Mouse (Mus musculus) spleen, adult 2 months (tissue): ENCODE results near the gene Camk2n1. TPM values are rescaled to one million over a fixed set of nuclear protein-coding genes. Genes with fewer than 3 reads are reported as not detected.

Source experiments
- DNase-seq, 2 experiments: peaks; one replicate each; pipeline versions ENCODE4 v3.0.0 to v3.0.0-alpha.2; 2012 to 2021; ENCODE audit warnings: low spot score in 2 of 2, low read depth in 1 of 2
- H3K27ac ChIP-seq: fragments of 200-500 bp; 2 replicates; pipeline ENCODE4 v1.5.1; 2012; ENCODE audit warnings: low read length, inconsistent platforms; ENCODE audit not compliant: insufficient read depth
- H3K27me3 ChIP-seq: fragments of 200-500 bp; 2 replicates; pipeline ENCODE4 v1.6.1; 2012; ENCODE audit warnings: mild to moderate bottlenecking, moderate library complexity, low read length, inconsistent platforms; ENCODE audit not compliant: control insufficient read depth, insufficient read depth
- H3K36me3 ChIP-seq: fragments of 200-500 bp; 2 replicates; pipeline ENCODE4 v1.6.1; 2012; ENCODE audit warnings: mild to moderate bottlenecking, low read length, inconsistent platforms; ENCODE audit not compliant: control insufficient read depth, insufficient read depth
- H3K4me1 ChIP-seq: fragments of 200-500 bp; 2 replicates; pipeline ENCODE4 v1.6.1; 2011; ENCODE audit warnings: inconsistent platforms; ENCODE audit not compliant: control insufficient read depth, insufficient read depth, insufficient read length
- H3K4me3 ChIP-seq: fragments of 200-500 bp; 2 replicates; pipeline ENCODE4 v1.5.1; 2011; ENCODE audit warnings: mild to moderate bottlenecking, inconsistent platforms; ENCODE audit not compliant: insufficient read depth, insufficient read length; ENCODE audit errors: extremely low read depth
- CTCF ChIP-seq: fragments of 200-500 bp; IDR thresholded peaks from 2 replicates; pipeline ENCODE4 v1.5.1; 2011; ENCODE audit warnings: mild to moderate bottlenecking, inconsistent platforms; ENCODE audit not compliant: insufficient read depth, insufficient read length, insufficient replicate concordance; ENCODE audit errors: extremely low read depth
- POLR2A ChIP-seq: fragments of 200-500 bp; IDR thresholded peaks from 2 replicates; pipeline ENCODE4 v1.6.1; 2011; ENCODE audit warnings: low read depth, low read length, inconsistent platforms
- WGBS: fragments of 180-500 bp; shearing (Covaris S2); methylation state at CpG from one replicate; pipeline ENCODE4 v1.1.7; 2018; 5-methylcytosine and 5-hydroxymethylcytosine counted together
- polyA plus RNA-seq: library from polyadenylated mRNA; depleted of rRNA; stranded (reverse); fragments of >200 nt; gene quantifications from 2 replicates; pipeline ENCODE4 v1.2.3, GENCODE M21; 2012

The Camk2n1 gene
- polyA plus RNA-seq, 1 experiment: 9.2 TPM

DNA sequence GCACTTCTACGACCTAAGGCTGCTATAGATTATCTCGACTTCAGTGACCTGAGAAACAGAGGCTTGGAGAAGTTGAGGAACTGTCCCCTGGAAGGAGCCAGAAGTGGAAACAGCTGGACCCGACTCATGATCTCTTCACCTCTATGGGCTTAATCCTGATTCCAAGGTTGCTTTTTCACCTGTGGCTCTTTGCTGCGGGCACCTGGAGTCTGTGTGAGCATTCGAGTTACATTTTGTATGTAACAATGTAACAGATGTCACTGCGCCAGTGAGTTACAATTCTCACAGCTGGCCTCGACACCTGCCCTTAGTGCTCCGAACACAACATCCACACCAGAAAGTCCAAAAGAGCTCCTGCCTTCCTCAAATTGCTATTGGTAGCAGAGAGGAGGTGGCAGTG lies 11.3 kb downstream of the Camk2n1 start:
- Histone ChIP-seq H3K4me1 (peaks cover 15% of the 10 kb centered on the region), H3K27ac (no peak overlapping the region), H3K36me3 (no peaks in the 10 kb centered on the region), H3K4me3 (no peak overlapping the region), H3K27me3 (no peaks in the 10 kb centered on the region)
- TF ChIP-seq CTCF: no peak
- no peak for TF ChIP-seq POLR2A
- DNase-seq: no peak
- WGBS: 34% methylated on average over 8 of the region's 8 CpGs

DNA sequence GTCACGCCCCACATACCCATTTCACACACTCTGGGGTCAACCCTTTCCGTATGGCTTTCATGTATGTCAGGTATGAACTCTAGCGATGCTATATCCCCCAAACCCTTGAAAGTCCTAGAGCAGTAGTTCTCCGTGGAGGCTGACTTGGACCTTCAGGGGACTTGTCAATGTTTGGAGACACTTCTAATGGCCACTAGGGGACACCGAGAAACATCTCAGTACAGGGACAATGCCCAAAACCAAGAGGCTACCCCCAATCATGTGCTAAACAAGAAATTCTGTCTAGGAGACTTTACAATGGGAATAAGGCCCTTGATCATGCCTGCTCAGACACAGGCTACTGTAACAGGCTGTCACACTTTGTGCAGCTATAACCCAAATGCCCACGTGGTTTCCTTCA lies 12.6 kb downstream of the Camk2n1 start:
- no peak for DNase-seq
- Histone ChIP-seq H3K4me1 (peaks cover 15% of the 10 kb centered on the region), H3K36me3 (no peaks in the 10 kb centered on the region), H3K27me3 (no peaks in the 10 kb centered on the region), H3K27ac (no peak overlapping the region), H3K4me3 (no peak overlapping the region)
- WGBS: 67% methylated on average over 6 of the region's 6 CpGs
- no peak for TF ChIP-seq CTCF
- no peak for TF ChIP-seq POLR2A

DNA sequence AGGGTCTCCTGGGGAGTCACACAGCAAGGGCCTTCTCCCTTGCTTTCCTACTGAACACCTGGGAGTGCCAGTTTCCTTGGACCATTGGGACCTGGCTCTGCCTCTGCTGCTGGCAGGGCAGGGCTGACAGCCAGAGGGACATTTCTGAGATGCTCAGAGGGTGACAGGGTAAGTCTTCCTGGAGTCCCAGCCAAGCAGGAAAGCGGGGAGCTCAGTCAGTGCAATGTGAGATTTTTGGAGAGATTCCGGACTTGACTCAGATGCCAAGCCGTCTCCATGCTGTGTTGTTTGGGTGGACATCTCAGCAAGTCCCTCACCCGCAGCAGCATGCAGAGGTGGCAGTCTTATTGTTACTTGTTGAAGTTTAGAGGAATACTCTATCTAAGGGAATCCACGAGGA lies 13.3 kb downstream of the Camk2n1 start:
- no peaks in the 10 kb centered on the region for H3K27me3 ChIP-seq
- no peak for TF ChIP-seq POLR2A
- TF ChIP-seq CTCF: no peak
- DNase-seq: no peak
- peaks cover 15% of the 10 kb centered on the region for H3K4me1 ChIP-seq
- H3K36me3 ChIP-seq: no peaks in the 10 kb centered on the region
- H3K4me3 ChIP-seq: no peak overlapping the region
- WGBS: 86% methylated on average over 5 of the region's 5 CpGs
- H3K27ac ChIP-seq: no peak overlapping the region

DNA sequence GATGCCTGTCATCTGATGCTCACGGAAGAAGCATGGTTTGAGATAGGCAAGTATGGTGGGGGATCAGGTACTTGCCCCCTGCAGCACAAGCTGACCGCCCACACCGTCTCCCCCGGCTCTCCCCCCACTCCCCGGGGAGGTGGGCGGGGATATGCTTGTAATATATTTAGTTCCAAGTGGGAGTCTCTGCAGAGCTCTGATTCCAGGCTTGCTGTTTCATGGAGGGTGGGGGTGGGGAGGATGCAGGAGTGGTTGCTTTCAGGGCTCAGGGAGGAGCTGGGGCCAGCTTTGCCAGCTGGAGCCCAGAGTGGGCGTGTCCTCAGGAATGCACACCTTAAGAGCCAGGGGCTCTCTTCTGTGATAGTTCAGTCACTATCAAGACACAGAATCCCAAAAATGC lies 15.0 kb downstream of the Camk2n1 start:
- Histone ChIP-seq H3K4me3 (no peak overlapping the region), H3K27ac (no peak overlapping the region), H3K4me1 (peaks cover 7% of the 10 kb centered on the region), H3K36me3 (no peaks in the 10 kb centered on the region), H3K27me3 (no peaks in the 10 kb centered on the region)
- WGBS: 26% methylated on average over 7 of the region's 7 CpGs
- DNase-seq: no peak
- TF ChIP-seq POLR2A (no peak), CTCF (no peak)

DNA sequence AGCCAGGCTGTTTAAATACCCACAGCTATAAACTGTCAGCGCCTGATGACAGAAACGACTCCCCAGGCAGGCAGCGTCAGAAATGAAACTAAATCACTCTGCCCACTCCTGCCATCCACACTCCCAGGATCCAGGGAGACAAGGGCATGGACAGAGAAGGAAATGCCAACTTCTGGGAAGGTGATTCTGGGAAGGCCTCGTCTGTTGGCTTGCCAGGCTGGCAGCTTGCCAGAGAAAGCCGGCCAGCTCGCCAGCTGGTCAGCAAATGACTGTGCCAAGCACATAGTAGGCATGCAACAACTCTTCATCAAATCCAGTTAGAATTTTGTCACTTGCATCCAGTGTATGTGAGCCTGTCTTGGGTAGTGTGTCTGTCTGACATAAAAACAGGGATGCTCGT lies 17.1 kb downstream of the Camk2n1 start:
- H3K4me1 ChIP-seq: no peaks in the 10 kb centered on the region
- TF ChIP-seq POLR2A (no peak), CTCF (no peak)
- no peak overlapping the region for H3K4me3 ChIP-seq
- H3K27ac ChIP-seq: no peak overlapping the region
- 62% methylated on average over 7 of the region's 7 CpGs for WGBS
- H3K36me3 ChIP-seq: no peaks in the 10 kb centered on the region
- DNase-seq: no peak
- H3K27me3 ChIP-seq: no peaks in the 10 kb centered on the region

DNA sequence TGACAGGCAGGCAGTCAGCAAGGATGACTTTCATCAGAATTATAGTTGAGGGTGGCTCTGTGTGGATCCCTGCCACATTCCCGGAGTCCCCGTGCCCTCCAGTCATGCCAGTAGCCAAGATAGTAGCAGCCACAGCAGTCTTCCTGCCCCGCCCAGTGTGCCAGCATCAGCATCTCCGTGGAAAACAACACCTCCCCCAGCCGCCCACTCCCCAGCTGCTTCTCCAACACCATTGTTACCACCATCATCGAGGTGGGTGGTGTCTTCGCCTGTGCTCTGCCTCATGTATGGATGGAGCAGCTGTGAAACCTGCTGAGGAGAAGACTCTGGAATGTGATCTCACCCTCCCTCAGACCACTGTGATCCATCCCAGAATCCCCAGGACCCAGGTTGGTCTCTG lies 25.5 kb downstream of the Camk2n1 start:
- TF ChIP-seq CTCF (no peak), POLR2A (no peak)
- Histone ChIP-seq H3K36me3 (no peaks in the 10 kb centered on the region), H3K4me1 (no peaks in the 10 kb centered on the region), H3K27me3 (no peaks in the 10 kb centered on the region), H3K4me3 (no peak overlapping the region), H3K27ac (no peak overlapping the region)
- no peak for DNase-seq
- WGBS: 76% methylated on average over 7 of the region's 7 CpGs

DNA sequence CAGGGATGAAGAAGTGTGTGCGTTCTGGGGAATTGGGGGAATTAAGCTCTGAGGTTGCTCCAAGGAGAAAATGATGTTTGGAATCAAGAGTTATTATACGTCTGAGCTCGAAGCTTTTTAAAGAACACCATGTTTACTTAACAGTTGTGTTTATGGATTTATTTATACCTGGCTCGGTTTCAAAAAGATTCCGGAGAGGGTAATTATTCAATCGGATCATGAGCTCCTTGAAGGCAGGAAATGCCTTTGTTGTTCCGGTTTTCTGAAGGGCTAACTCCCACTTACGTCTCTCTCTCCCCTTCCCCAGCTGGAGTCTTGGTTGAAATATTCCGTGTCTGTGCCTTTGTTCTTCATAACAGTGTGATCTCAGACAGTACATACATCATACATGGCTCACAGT lies 26.8 kb downstream of the Camk2n1 start:
- Histone ChIP-seq H3K27me3 (no peaks in the 10 kb centered on the region), H3K4me3 (no peak overlapping the region), H3K4me1 (no peaks in the 10 kb centered on the region), H3K27ac (no peak overlapping the region), H3K36me3 (no peaks in the 10 kb centered on the region)
- WGBS: 19% methylated on average over 9 of the region's 9 CpGs
- DNase-seq: no peak
- no peak for TF ChIP-seq CTCF

DNA sequence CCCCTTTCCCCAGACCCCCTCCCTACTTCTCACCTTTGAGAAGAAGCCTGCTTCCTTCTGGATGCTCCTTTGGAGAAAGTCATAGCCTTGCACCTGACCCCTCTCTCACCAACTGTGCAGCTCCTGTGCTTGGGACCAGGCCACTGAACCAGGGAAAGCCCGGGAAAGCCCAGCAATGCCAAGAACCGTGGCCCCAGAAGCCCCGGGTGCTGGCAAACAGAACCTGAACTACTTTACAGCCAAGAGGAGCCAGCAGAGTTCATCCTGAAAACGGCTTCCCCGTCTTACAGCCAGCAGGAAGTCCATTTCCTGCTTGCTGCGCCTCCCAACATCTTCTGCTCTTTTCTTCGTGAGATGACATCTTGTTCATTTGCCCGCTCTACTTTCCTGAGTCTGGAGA lies 28.6 kb downstream of the Camk2n1 start:
- H3K27ac ChIP-seq: no peak overlapping the region
- no peaks in the 10 kb centered on the region for H3K4me1 ChIP-seq
- 27% methylated on average over 8 of the region's 8 CpGs for WGBS
- H3K27me3 ChIP-seq: no peaks in the 10 kb centered on the region
- H3K4me3 ChIP-seq: no peak overlapping the region
- TF ChIP-seq POLR2A: no peak
- TF ChIP-seq CTCF: no peak
- no peaks in the 10 kb centered on the region for H3K36me3 ChIP-seq
- DNase-seq: no peak
